Mouse (Mus musculus) adrenal gland, postnatal 10 days (tissue): ENCODE measurements around the gene Tmem245. TPM values are rescaled to one million over a fixed set of nuclear protein-coding genes. Genes with fewer than 3 reads are reported as not detected.

Experiments used
- microRNA-seq: library from miRNA; unstranded; fragments of <30 nt; microRNA quantifications from one replicate; pipeline ENCODE4 v1.2.0, GENCODE M21; 2021
- total RNA-seq, 2 experiments: library from RNA; stranded (reverse); gene quantifications; 2 replicates each; pipeline ENCODE4 v1.2.3; 2021

The Tmem245 gene
- total RNA-seq, 2 experiments from 2014 or later, result 33.4 to 45.3 TPM

Small RNA genes within 50 kb of the gene (microRNA-seq; reads per million reads assigned to microRNA genes)
- 85.4 reads per million, percentile 42 among the genes with 10 or more reads in this experiment for gene Mir32

Other genes with a start within 250 kb of the Tmem245 start
- not detected for gene Gm26657, start 207.4 kb downstream of the Tmem245 start, total RNA-seq
- gene Actl7b, start 206.0 kb downstream of the Tmem245 start, total RNA-seq, result not detected
- not detected for gene Actl7a, start 204.0 kb downstream of the Tmem245 start, total RNA-seq
- 10 to 100 TPM; 25.5 to 30.9 TPM for gene Elp1, start 145.1 kb downstream of the Tmem245 start, total RNA-seq
- gene Fam206a, start 145.1 kb downstream of the Tmem245 start, total RNA-seq, result 10 to 100 TPM in 1 of 2 experiments, 1 to 10 TPM in 1; 9.8 to 11.3 TPM
- 10 to 100 TPM; 17.0 to 18.6 TPM for gene Ctnnal1, start 82.2 kb downstream of the Tmem245 start, total RNA-seq
- gene Frrs1l, start 43.0 kb upstream of the Tmem245 start, total RNA-seq, result under 1 TPM; 0.27 to 0.61 TPM
- 1 to 10 TPM; 8.2 to 8.6 TPM for gene Epb41l4b, start 196.0 kb upstream of the Tmem245 start, total RNA-seq